Mouse (Mus musculus) hindbrain, embryonic 13.5 days (tissue): ENCODE results near the gene Usp45. TPM values are rescaled to one million over a fixed set of nuclear protein-coding genes. Genes with fewer than 3 reads are reported as not detected.

Experiments
- ATAC-seq: fragments of 200-750 bp; cut with Nextera tagmentation; 2 replicates; pipeline ENCODE4 v1.8.0; 2017; ENCODE audit warnings: moderate TSS enrichment; ENCODE audit not compliant: low FRiP score
- H3K27ac ChIP-seq: fragments of 300-500 bp; sonication (generic); 2 replicates; pipeline ENCODE4 v1.5.1; 2015; ENCODE audit warnings: inconsistent platforms, mild to moderate bottlenecking, moderate library complexity
- H3K27me3 ChIP-seq: fragments of 300-500 bp; sonication (generic); 2 replicates; pipeline ENCODE4 v1.6.1; 2015; ENCODE audit warnings: mild to moderate bottlenecking, inconsistent platforms
- H3K36me3 ChIP-seq: fragments of 300-500 bp; sonication (generic); 2 replicates; pipeline ENCODE4 v1.6.1; 2015; ENCODE audit warnings: mild to moderate bottlenecking, inconsistent platforms
- H3K4me1 ChIP-seq: fragments of 300-500 bp; sonication (generic); replicated peaks from 2 replicates; pipeline ENCODE4 v1.6.1; 2015; ENCODE audit warnings: inconsistent platforms
- H3K4me2 ChIP-seq: fragments of 300-500 bp; sonication (generic); 2 replicates; pipeline ENCODE4 v1.6.1; 2015; ENCODE audit warnings: inconsistent platforms, mild to moderate bottlenecking, moderate library complexity
- H3K4me3 ChIP-seq: fragments of 300-500 bp; sonication (generic); 2 replicates; pipeline ENCODE4 v1.5.1; 2015; ENCODE audit warnings: mild to moderate bottlenecking, inconsistent platforms
- H3K9ac ChIP-seq: fragments of 300-500 bp; sonication (generic); 2 replicates; pipeline ENCODE4 v1.6.1; 2015; ENCODE audit warnings: mild to moderate bottlenecking, inconsistent platforms
- H3K9me3 ChIP-seq: fragments of 300-500 bp; sonication (generic); 2 replicates; pipeline ENCODE4 v1.6.1; 2016; ENCODE audit warnings: inconsistent platforms
- WGBS: fragments of 180-500 bp; shearing (Covaris S2); methylation state at CpG from one replicate; pipeline ENCODE4 v1.1.7; 2015; 5-methylcytosine and 5-hydroxymethylcytosine counted together
- polyA plus RNA-seq: library from polyadenylated mRNA; unstranded; fragments of >200 nt; fragmentation: Nextera tagmentation; extraction: Ambion mirVana; gene quantifications from 2 replicates; pipeline ENCODE4 v1.2.1, GENCODE M21; 2015

Usp45 gene
- polyA plus RNA-seq, 1 experiment from 2014 or later = 7.6 TPM

DNA sequence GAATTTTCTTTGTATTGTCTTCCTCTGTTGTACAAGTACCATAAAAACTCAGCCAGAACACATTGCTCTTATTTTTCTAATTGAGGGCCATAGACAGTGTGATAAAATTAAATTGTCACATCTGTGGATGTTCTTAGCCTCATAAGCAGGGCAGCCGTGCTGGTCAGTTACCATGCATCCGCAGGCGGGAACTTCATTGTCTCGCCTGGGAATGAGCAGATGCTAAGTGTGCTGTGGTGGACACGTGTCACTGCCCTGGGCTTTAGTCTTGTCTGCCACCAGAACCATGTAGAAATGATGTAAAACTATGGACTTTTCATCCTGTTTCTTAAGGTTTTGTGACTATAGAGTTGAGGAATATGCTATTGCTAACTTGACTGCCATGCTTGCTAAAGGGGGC, 40.2 kb downstream of the Usp45 start:
- H3K4me2 ChIP-seq = no peak overlapping the region
- H3K27me3 ChIP-seq = no peaks in the 10 kb centered on the region
- no peak overlapping the region for H3K27ac ChIP-seq
- no peak for ATAC-seq
- H3K9me3 ChIP-seq = no peaks in the 10 kb centered on the region
- H3K4me3 ChIP-seq = no peak overlapping the region
- peaks cover 45% of the 10 kb centered on the region for H3K36me3 ChIP-seq
- WGBS = 47% methylated on average over 5 of the region's 5 CpGs
- no peaks in the 10 kb centered on the region for H3K4me1 ChIP-seq
- no peak overlapping the region for H3K9ac ChIP-seq

GRCm38 (mm10) chr4:21810608-21811007, 43.7 kb downstream of the Usp45 start:
- Histone ChIP-seq H3K36me3 (peaks cover 36% of the 10 kb centered on the region), H3K27ac (no peak overlapping the region), H3K4me1 (no peaks in the 10 kb centered on the region), H3K9me3 (no peaks in the 10 kb centered on the region), H3K4me2 (no peak overlapping the region), H3K4me3 (no peak overlapping the region), H3K27me3 (no peaks in the 10 kb centered on the region), H3K9ac (no peak overlapping the region)
- ATAC-seq = no peak
- WGBS = 91% methylated on average over 3 of the region's 3 CpGs

DNA sequence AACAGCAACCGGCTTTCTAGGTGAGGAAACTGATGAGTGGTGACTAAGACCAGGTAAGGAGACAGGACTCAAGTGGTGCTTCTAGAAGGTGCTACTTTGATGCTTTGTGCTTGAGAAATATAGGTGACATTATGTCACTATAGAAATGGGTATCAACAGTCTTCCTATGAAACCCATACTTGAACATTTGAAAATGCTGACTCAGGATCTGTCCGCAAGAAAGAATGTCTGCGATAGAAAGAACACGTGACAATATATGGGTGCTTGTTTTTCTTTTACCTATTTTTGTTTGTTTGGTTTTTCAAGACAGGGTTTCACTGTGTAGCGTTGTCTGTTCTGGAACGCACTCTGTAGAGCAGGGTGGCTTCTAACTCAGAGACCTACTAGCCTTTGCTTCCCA, 45.7 kb downstream of the Usp45 start:
- Histone ChIP-seq H3K4me1 (no peaks in the 10 kb centered on the region), H3K4me3 (no peak overlapping the region), H3K9me3 (no peaks in the 10 kb centered on the region), H3K27me3 (no peaks in the 10 kb centered on the region), H3K36me3 (peaks cover 47% of the 10 kb centered on the region), H3K4me2 (no peak overlapping the region), H3K27ac (no peak overlapping the region), H3K9ac (no peak overlapping the region)
- WGBS = 94% methylated on average over 6 of the region's 6 CpGs
- ATAC-seq = no peak

- Histone ChIP-seq H3K9me3 (no peaks in the 10 kb centered on the region), H3K4me2 (no peak overlapping the region), H3K27me3 (no peaks in the 10 kb centered on the region), H3K4me1 (no peaks in the 10 kb centered on the region), H3K36me3 (peaks cover 51% of the 10 kb centered on the region), H3K4me3 (no peak overlapping the region), H3K27ac (no peak overlapping the region), H3K9ac (no peak overlapping the region)
- peak; percentile 87 for ATAC-seq
- WGBS = 40% methylated on average over 2 of the region's 2 CpGs
These were observed 47.1 kb downstream of the Usp45 start for GRCm38 (mm10) chr4:21814029-21814428.

GRCm38 (mm10) chr4:21826616-21827015, 59.7 kb downstream of the Usp45 start:
- no peak for ATAC-seq
- no peak overlapping the region for H3K27ac ChIP-seq
- no peaks in the 10 kb centered on the region for H3K9me3 ChIP-seq
- peaks cover 40% of the 10 kb centered on the region for H3K36me3 ChIP-seq
- no peak overlapping the region for H3K9ac ChIP-seq
- H3K4me3 ChIP-seq = no peak overlapping the region
- H3K4me1 ChIP-seq = no peaks in the 10 kb centered on the region
- no peaks in the 10 kb centered on the region for H3K27me3 ChIP-seq
- H3K4me2 ChIP-seq = no peak overlapping the region
- 79% methylated on average over 2 of the region's 2 CpGs for WGBS

DNA sequence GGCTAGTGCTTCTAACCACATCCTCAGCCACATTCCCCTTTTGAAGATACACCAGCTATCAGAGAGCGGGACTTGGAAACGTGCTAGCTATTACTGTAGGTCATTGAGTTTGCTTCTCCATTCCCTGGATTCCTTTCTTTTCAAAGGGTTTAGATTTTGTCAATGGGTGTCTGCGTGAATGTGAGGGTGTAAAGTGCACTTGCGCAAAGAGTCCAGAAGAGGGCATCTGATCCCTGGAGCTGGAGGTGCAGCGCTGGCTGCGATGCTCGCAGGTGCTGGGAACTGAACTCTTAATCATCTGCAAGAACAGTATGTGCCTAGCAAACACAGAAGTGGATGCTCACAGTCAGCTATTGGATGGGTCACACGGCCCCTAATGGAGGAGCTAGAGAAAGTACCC, 65.9 kb downstream of the Usp45 start:
- WGBS = 93% methylated on average over 8 of the region's 8 CpGs
- no peaks in the 10 kb centered on the region for H3K9me3 ChIP-seq
- no peak for ATAC-seq
- H3K27ac ChIP-seq = no peak overlapping the region
- H3K4me2 ChIP-seq = no peak overlapping the region
- H3K27me3 ChIP-seq = no peaks in the 10 kb centered on the region
- peaks cover 24% of the 10 kb centered on the region for H3K36me3 ChIP-seq
- no peak overlapping the region for H3K4me3 ChIP-seq
- no peak overlapping the region for H3K9ac ChIP-seq
- H3K4me1 ChIP-seq = no peaks in the 10 kb centered on the region

- Histone ChIP-seq H3K27ac (peak within 1 kb of the TSS; percentile 98), H3K27me3 (no peaks in the 10 kb centered on the region), H3K9me3 (no peaks in the 10 kb centered on the region), H3K4me3 (peak within 1 kb of the TSS; percentile 78), H3K36me3 (peaks cover 3% of the 10 kb centered on the region; the same call in 1 of the 2 replicates), H3K4me1 (peaks cover 32% of the 10 kb centered on the region), H3K4me2 (peak within 1 kb of the TSS; percentile 57), H3K9ac (peak within 1 kb of the TSS; percentile 88)
- WGBS = under 1% methylated on average over 50 of the region's 50 CpGs
- peak; percentile 99 for ATAC-seq
These were observed 80.7 kb downstream of the Usp45 start, which contains the start of gene Pnisr for GRCm38 (mm10) chr4:21847481-21848286. Gene Pnisr, plus strand, starts transcription at chr4:21847583.

GRCm38 (mm10) chr4:21848287-21848630, 81.3 kb downstream of the Usp45 start:
- H3K4me3 ChIP-seq = peak overlapping the region; percentile 78
- peaks cover 32% of the 10 kb centered on the region for H3K4me1 ChIP-seq
- peak overlapping the region; percentile 57 for H3K4me2 ChIP-seq
- under 1% methylated on average over 24 of the region's 24 CpGs for whole genome bisulfite sequencing
- no peaks in the 10 kb centered on the region for H3K27me3 ChIP-seq
- peaks cover 3% of the 10 kb centered on the region; the same call in 1 of the 2 replicates for H3K36me3 ChIP-seq
- peak overlapping the region; percentile 88 for H3K9ac ChIP-seq
- H3K9me3 ChIP-seq = no peaks in the 10 kb centered on the region
- peak; percentile 87 for ATAC-seq
- H3K27ac ChIP-seq = peak overlapping the region; percentile 98

DNA sequence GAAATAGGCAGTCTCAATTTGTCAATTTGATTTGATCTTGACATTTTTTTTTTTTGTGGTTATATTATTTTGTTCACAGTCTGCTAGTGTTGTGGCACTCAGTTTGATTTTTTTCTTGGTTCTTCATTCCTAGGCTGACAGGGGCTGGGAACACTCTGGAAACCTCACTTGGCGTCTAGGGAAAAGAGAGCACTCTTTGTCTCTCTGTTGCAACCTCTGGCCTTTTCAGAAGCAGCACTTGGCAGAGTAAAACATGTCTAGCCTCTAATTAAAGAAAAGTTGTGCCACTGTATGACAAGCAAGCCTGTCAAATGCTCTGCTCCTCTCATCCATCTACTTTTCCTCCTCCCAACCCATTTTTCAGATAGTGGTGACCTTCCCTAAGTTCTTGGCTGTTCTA, 90.5 kb downstream of the Usp45 start:
- Histone ChIP-seq H3K27ac (no peak overlapping the region), H3K9me3 (no peaks in the 10 kb centered on the region), H3K36me3 (peaks cover 63% of the 10 kb centered on the region), H3K4me2 (no peak overlapping the region), H3K4me1 (no peaks in the 10 kb centered on the region), H3K4me3 (no peak overlapping the region), H3K27me3 (no peaks in the 10 kb centered on the region), H3K9ac (no peak overlapping the region)
- ATAC-seq = no peak
- 50% methylated on average over 1 of the region's 1 CpGs for WGBS

- Histone ChIP-seq H3K27ac (no peak overlapping the region), H3K9me3 (no peaks in the 10 kb centered on the region), H3K4me1 (no peaks in the 10 kb centered on the region), H3K4me2 (no peak overlapping the region), H3K36me3 (peaks cover 72% of the 10 kb centered on the region), H3K27me3 (no peaks in the 10 kb centered on the region), H3K4me3 (no peak overlapping the region), H3K9ac (no peak overlapping the region)
- WGBS = 96% methylated on average over 1 of the region's 1 CpGs
- ATAC-seq = no peak
These were observed 98.3 kb downstream of the Usp45 start for GRCm38 (mm10) chr4:21865226-21865625.

DNA sequence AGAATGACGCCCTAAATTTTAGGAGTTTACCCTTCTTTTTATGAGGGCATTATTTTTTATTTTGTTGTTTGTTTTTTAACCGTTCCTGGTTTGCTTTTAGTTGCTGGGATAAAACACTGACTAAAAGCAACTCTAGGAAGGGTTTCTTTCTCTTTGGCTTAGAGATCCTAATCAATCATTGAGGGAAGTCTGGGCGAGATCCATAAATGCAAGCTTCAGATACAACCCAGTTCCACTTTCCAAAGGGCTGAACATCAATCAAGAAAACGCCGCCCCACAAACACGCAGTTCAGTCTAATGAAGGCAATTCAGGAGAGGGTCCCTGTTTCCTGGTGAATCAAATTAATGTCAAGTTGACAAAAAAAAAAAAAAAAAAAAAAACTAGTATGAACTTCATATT, 111.8 kb downstream of the Usp45 start:
- Histone ChIP-seq H3K4me2 (peak overlapping the region; percentile 65), H3K27ac (no peak overlapping the region), H3K36me3 (peaks cover 15% of the 10 kb centered on the region), H3K4me3 (peak overlapping the region; percentile 74), H3K27me3 (no peaks in the 10 kb centered on the region), H3K9ac (peak overlapping the region; percentile 86; the same call in 1 of the 2 replicates), H3K9me3 (no peaks in the 10 kb centered on the region), H3K4me1 (peaks cover 7% of the 10 kb centered on the region)
- ATAC-seq = no peak
- WGBS = 24% methylated on average over 6 of the region's 6 CpGs

DNA sequence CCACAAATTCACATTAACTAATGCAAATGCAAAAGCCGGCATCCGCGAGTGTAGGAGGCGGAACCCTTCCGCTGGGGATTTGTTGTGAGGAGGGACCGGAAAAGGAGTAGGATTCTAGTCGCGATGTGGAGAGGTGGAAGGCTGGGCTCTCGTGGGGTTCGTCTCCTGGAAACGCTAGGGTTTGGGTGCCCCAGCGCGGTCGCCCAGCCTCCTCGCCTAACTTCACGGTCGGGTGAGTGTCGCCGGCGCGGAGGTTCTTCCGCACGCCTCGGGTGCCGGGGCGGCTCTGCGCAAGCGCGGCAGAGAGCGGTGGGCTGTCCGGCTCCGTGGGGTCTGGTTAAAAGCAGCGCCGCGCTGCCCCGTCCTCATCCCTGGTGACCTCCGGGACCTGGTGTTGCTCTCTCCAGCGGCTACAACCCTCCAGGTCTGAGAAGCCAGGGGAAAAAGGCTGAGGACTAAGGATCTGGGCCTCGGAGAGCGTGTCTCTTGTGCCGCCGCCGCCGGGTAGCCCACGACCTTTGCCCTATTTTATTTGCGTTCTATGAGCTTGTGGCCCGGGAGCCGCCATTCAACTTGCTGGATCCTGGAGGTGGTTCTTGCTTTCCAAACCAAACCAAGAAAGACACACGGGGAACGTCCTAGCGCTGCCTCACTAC, 112.7 kb downstream of the Usp45 start, which contains the start of gene Coq3:
Coq3 (plus strand) TSS at position 109 of the 656 bp plus-strand sequence.
- H3K9ac ChIP-seq = peak within 1 kb of the TSS; percentile 86
- peak within 1 kb of the TSS; percentile 74 for H3K4me3 ChIP-seq
- H3K36me3 ChIP-seq = peaks cover 9% of the 10 kb centered on the region
- under 1% methylated on average over 51 of the region's 51 CpGs for WGBS
- no peaks in the 10 kb centered on the region for H3K9me3 ChIP-seq
- peaks cover 7% of the 10 kb centered on the region for H3K4me1 ChIP-seq
- peak; percentile 94 for ATAC-seq
- peak within 1 kb of the TSS; percentile 65 for H3K4me2 ChIP-seq
- no peaks in the 10 kb centered on the region for H3K27me3 ChIP-seq
- H3K27ac ChIP-seq = peak within 1 kb of the TSS; percentile 96
